ENCODE assay signal across 19 mouse cellular contexts in the genomic region with DNA sequence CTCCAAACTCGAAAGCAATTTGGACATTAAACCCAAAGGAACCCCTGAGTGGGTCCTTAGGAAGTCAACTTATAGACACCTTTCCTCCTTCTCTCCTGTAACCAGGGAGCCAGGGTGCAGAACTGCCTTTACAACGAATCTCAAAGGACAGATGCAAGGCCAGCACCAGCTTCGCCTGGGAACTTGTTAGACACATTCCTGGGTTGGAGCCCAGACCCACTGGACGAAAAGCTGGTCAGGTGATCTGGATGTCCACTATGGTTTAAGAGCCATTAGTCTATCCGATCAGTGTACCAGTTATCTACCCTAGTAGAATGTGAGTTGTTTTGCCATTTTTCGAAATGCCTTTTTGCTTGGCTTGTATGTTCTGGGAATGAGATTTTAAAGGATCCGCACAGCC. TPM values are rescaled to one million over a fixed set of nuclear protein-coding genes. Genes with fewer than 3 reads are reported as not detected.
"Had no signal": no experiment of that assay in that cellular context is flagged by ENCODE, and none has a peak within 500 bp of the region (broad histone marks: within the 10 kb centered on the region; RNA-seq: fewer than 3 reads in every experiment).

No protein-coding gene starts in this region.

- H3K9ac ChIP-seq: limb, embryonic 13.5 days; lung, embryonic 14.5 days; midbrain, embryonic 12.5 days; stomach, embryonic 15.5 days had no signal

- H3K9me3 ChIP-seq: limb, embryonic 13.5 days; midbrain, embryonic 12.5 days; stomach, embryonic 15.5 days had no signal

- H3K4me2 ChIP-seq: limb, embryonic 13.5 days; lung, embryonic 14.5 days; midbrain, embryonic 12.5 days; stomach, embryonic 15.5 days had no signal

- H3K4me1 ChIP-seq: limb, embryonic 13.5 days; megakaryocyte, embryonic 14.5 days; midbrain, embryonic 12.5 days; stomach, embryonic 15.5 days had no signal

- DNase-seq: kidney, postnatal 10 days; kidney, postnatal 4 days; left cerebral cortex, postnatal 4 days; lung, embryonic 14.5 days; lung, postnatal 10 days; lung, postnatal 4 days; right cerebral cortex, postnatal 14 days; thymus, adult 2 months; thymus, postnatal 36 days had no signal

- H3K36me3 ChIP-seq: limb, embryonic 13.5 days; midbrain, embryonic 12.5 days; stomach, embryonic 15.5 days had no signal

- H3K4me3 ChIP-seq: layer of hippocampus, adult 2 months; limb, embryonic 13.5 days; megakaryocyte, embryonic 14.5 days; midbrain, embryonic 12.5 days; stomach, embryonic 15.5 days had no signal

- H3K27ac ChIP-seq: layer of hippocampus, adult 2 months; limb, embryonic 13.5 days; midbrain, embryonic 12.5 days; stomach, embryonic 15.5 days had no signal

- H3K27me3 ChIP-seq: limb, embryonic 13.5 days; megakaryocyte, embryonic 14.5 days; midbrain, embryonic 12.5 days; stomach, embryonic 15.5 days had no signal

RNA-seq across cellular contexts. Expression of a gene that starts 41.7 kb away (rescaled TPM):
- total RNA-seq: left cerebral cortex, adult 18-20 months; midbrain, postnatal 0 days had no signal
- polyA plus RNA-seq: liver, adult 2 months; midbrain, embryonic 12.5 days; spleen, adult 2 months; testis, adult 2 months; thymus, adult 2 months had no signal
